Mouse (Mus musculus) gastrocnemius, adult 18-20 months (tissue): ENCODE data around the gene Kcna1. TPM values are rescaled to one million over a fixed set of nuclear protein-coding genes. Genes with fewer than 3 reads are reported as not detected.

ENCODE experiments used
- DNase-seq: peaks from one replicate; pipeline ENCODE4 v3.0.0; 2021; ENCODE audit warnings: low spot score
- total RNA-seq, 2 experiments: library from RNA; stranded (reverse); gene quantifications; 2 replicates each; pipeline ENCODE4 v1.2.3; 2021

The Kcna1 gene
- total RNA-seq, 2 experiments from 2014 or later, result 1.9 to 2.0 TPM

DNA sequence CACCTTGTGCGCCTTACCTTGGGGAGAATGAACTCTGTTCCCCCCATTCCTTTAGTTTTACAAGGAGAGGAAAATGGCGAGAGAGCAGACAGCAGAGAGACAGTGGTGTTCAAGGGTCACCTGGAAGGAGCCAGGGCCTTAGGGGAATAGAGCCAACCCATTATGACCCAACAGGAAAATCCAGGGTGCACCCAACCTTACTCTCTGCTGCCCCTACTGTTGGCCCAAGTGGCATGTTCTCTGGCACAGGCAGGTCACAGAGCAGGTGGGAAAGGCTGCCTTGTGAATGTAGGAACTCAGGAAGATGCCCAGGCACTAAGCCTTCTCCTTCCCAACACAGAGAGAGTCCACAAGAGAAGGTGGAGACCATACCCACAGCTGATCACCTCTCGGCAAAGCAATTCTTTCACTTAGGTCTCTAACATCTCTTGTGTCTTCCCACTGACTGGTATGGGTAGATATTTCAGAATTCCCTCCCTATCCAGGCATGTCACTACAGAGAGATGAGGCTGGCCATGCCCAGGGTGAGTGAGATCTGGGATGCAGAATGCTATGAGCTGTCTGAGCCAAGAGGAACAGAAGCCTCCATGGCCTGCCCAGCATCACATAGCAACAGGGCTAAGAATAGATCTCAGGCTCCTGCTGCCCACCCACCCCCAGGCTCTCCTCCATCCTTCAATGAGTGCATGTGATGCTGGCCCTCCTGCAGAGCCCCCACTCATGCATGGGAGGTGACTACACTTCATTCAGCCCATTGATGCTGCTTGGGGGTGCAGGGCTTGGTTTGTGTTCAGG lies 46.8 kb downstream of the Kcna1 start:
- DNase-seq, result no peak

DNA sequence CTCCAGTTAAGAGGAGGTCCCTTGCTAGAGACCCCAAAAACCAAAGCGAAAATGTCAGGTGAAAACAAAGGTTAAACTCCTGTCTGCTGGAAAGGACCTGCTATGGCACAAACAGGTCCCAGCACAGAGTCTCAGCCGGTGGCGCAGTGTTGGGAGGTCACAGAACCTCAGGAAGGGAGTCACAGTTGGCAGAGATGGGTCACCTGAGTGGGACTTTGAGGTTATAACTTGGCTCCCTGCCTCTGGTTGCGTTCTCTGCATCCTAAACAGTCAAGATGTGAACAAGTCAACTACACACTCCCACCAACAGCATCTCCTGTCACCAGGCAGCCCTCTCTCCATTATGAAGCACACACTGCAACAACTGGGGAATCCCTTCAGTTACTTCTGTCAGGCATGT lies 48.4 kb downstream of the Kcna1 start:
- DNase-seq, result no peak

DNA sequence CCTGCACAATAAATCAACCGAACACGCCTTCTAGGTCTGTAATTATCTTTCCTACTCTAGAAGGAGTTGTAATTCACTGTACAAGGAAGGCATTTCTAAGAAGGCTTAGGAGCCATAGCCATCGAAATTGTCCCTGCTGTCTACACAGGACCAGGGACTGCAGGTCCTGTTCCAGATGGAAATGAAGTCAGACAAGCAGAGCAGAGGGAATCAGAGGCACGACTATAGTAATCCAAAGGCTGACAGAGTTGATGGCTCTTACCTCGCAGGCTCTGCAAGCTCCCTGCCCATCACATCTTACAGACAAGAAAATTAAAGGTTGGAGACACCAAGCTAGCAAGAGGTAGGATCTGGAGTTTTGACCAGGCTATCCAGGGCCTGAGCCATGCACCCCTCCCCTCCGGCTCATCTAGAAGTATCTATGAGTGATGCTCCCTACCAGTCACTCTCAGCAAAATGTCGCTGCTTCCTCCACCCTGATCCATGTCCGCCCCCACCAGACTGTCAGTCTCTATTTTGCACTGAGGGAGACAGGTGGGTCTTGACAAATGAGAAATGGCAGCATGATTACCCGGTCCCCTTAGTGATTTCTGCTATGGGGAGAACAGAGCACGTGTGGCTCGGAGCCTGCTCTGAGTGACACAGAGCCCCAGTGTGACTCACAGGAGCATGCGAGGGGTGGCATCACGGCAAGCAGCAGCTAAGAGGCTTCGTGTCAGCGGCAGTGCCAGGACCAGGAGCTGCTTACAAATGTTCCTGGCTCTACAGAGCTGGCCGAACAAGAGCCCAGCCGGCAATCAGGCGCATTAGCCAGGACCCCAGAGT lies 50.2 kb downstream of the Kcna1 start:
- DNase-seq, result no peak

DNA sequence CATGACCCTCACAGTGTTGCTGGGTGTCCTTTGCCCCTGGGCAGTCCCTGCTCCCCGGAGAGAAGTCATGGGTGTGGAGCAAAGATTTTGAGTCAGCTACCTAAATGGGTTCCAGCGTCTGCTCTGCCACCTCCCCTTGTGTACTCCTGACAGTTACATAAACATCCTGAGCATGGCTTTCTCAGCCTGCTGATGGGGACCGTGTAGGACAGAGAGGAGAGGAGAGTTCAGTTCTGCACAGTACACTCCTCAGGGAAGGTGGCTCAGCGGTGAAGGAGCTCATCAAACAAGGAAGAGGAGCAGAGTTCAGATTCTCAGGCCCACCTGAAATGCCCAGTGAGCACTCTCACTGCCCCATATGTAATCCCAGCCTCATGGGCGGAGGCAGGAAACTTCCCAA lies 51.1 kb downstream of the Kcna1 start:
- no peak for DNase-seq

DNA sequence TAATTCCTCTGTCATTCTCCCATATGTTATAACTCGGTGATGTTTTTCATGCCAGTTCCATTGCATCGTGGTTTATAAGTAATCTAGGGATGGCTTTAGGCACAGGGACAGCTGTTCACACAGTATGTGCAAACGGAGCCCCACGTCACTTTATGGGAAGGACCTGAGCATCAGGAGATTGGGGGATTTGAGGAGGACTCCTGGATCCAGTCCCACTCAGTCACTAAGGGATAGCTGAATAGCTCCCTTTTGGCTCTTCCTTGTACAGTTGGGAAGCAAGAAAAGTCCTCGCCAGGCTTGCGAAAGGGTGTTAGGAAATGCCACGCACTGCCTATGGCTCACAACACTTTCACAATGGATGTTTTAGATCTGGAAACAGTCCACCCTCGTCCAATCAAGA lies 51.8 kb downstream of the Kcna1 start:
- no peak for DNase-seq

DNA sequence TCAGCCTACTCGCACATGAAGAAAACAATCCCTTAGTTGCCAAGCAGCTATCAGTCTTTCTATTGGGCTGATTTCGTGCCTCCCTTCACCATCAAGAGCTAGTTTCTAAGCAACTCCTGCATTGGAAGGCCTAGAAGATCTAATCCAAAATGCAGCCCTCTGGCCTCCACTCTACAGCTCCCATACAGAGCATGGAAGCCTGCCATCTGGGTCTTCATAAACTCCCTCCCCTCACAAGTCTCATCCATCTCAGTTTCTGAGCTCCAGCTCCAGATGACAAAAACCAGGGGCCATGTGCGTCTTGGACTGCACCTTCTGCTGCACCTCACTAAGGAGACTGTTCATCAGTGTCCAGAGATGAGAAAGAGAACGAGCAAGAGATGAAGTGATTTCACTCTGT lies 52.8 kb downstream of the Kcna1 start:
- no peak for DNase-seq

Other genes with a start within 250 kb of the Kcna1 start
- gene Kcna5, start 111.0 kb downstream of the Kcna1 start, total RNA-seq, result 1 to 10 TPM; 4.0 to 5.9 TPM
- under 1 TPM; 0.37 to 0.38 TPM for gene Kcna6, start 94.3 kb upstream of the Kcna1 start, total RNA-seq
- 100 to 1,000 TPM; 292 to 321 TPM for gene Ndufa9, start 202.8 kb upstream of the Kcna1 start, total RNA-seq
- not detected for gene Akap3, start 206.7 kb upstream of the Kcna1 start, total RNA-seq